Mouse (Mus musculus) stomach, postnatal 0 days (tissue): ENCODE results near the gene Cxcr1.

Experiments used
- CTCF ChIP-seq: IDR thresholded peaks from 2 replicates; pipeline ENCODE4 v1.5.1; 2016; ENCODE audit warnings: antibody characterized with exemption, low read depth, mild to moderate bottlenecking, moderate library complexity
- EP300 ChIP-seq: optimal IDR thresholded peaks from 2 replicates; pipeline ENCODE3; 2016; ENCODE audit warnings: antibody characterized with exemption

GRCm38 (mm10) chr1:74149106-74149885 is 45.1 kb downstream of the Cxcr1 start:
- no peak for TF ChIP-seq EP300
- TF ChIP-seq CTCF: no peak
